Mouse (Mus musculus) heart, adult 11 months (tissue): ENCODE results near the gene Olfr723.
"Not testable (repeated sequence)": the region's sequence is repeated elsewhere in the genome, so short reads cannot be mapped to it uniquely, and the experiment has no call there.

Experiments used
- DNase-seq: peaks from one replicate; pipeline ENCODE4 v3.0.0; 2022

The Olfr723 gene

GRCm38 (mm10) chr14:49931687-49932086 is at the start of gene Olfr723:
TSS of gene Olfr723 (minus strand) at chr14:49931787.
- not testable (repeated sequence) for DNase-seq

GRCm38 (mm10) chr14:49963174-49963573 is 31.6 kb upstream of the Olfr723 start, which contains the start of gene Olfr724:
TSS of gene Olfr724 (minus strand) at chr14:49963274.
- not testable (repeated sequence) for DNase-seq

GRCm38 (mm10) chr14:49955890-49956289 is 24.3 kb upstream of the Olfr723 start:
- no peak for DNase-seq

- no peak for DNase-seq
Measured at GRCm38 (mm10) chr14:49901899-49902298, 29.7 kb downstream of the Olfr723 start, which contains the start of gene Olfr722. TSS of gene Olfr722 (minus strand) at chr14:49901999.
